Mouse (Mus musculus) kidney, postnatal 4 days (tissue): Measurements from ENCODE around the gene Cdr1.

Experiments
- DNase-seq, 2 experiments: peaks; one replicate each; pipeline ENCODE4 v3.0.0; 2021; ENCODE audit warnings: mixed read lengths in 2 of 2

Gene Cdr1

DNA sequence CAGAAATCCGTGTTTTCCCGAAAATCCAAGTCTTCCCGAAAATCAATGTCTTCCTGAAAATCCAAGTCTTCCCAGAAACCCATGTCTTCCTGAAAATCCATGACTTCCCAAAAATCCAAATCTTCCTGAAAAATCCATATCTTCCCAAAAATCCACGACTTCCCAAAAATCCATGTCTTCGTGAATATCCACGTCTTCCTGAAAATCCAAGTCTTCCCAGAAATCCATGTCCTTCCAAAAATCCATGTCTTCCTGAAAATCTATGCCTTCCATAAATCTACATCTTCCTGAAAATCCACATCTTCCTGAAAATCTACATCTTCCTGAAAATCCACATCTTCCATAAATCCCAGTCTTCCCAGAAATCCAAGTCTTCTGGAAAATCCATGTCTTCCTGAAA lies at the start of gene Cdr1:
Cdr1 (minus strand) TSS at position 101 of the 400 bp plus-strand sequence.
- DNase-seq, result no peak

DNA sequence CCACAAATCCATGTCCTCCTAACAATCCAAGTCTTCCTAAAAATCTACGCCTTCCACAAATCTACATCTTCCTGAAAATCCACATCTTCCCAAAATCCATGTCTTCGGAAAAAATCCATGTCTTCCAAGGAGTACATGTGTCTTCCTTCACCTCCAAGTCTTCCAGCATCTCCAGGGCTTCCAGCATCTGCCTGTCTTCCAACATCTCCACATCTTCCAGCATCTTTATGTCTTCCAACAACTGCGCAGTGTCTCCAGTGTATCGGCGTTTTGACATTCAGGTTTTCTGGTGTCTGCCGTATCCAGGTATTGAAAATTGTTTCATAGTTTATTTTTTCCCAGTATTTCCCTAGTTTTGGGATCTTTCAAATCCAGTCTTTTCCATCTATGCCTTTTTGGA lies 511 bp upstream of the Cdr1 start:
- no peak for DNase-seq

DNA sequence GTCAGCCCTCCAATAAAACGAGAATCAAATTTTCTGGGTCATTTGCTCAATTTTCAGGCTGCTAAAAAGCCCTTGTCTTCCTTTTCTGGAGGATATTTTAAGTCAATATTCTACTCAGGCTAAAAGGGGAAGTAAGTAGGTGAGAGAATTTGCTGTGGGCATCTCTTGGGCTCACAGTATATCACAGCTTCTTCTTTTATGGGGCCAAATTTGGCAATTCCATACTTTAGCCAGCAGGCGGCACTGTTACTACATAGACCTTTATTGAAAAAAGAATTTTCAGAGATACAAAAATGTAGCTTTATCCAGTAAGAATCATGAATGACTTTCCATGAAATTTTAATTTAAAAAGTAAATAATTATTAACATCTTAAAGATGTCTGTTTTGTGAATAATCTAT lies 18.8 kb downstream of the Cdr1 start:
- DNase-seq, result peak; percentile 2 to 6

DNA sequence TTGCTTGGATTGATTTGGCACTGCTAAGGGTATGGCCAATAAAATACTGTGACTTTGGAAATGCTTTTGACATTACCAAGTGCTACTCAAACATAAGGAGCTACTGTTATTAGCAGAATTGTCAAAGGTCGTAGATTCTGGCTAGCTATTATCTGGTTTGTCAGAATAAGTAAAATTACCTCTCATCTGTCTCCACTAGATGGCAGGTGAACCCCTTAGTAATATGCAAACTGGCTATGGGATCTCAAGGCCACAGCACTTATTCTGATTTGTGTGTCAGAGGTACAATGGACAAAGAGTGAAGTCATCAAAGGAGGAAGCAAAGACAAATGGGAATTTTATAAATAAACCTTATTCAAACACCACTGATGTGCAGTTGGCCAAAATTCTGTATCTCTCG lies 24.1 kb downstream of the Cdr1 start:
- DNase-seq, result no peak

DNA sequence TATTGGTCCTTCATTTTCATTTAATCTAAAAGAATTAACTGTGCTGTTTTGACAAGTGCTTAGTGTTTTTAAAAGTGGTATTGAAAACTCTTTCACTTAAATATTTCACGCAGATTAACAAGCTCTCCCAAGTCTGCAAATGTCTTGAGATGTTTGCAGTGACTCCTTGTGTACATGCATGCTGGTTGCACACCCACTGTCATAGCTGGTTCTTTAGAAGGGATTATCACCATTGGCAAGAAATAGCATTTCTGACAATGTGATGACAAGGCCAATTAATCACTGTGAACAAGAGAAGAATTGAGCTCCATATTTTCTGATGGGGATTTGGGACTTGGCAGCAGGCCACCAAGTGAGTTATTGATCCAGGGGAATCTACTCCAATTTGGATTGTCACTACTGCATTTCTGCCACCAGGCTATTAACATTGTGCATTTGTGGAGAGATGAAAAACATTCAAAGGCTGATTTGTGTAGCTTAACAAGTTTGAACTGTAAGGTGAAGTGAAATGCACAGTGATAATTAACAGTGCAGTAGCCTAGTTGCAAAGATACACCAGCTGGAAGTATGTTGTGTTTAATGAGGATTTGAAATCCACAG lies 30.6 kb downstream of the Cdr1 start:
- DNase-seq, result no peak

DNA sequence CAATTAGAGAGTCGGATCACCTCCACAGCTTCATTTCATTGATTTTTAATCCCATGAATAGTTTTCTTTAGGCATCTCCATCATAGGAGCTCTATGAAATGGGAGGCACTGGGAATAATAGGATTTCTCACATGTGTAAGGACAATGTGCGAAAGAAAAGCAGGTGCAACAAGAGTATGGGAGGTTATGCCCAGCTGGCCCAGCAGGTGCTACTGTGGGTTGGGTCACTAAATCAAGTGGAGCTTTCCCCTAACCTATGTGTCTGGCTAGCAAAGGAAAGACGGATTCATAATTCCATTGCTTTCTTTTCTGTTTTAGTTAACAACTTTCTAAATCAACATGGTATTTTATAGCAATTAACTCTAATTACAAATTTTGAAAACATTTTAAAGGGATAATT lies 31.1 kb downstream of the Cdr1 start:
- DNase-seq, result no peak

DNA sequence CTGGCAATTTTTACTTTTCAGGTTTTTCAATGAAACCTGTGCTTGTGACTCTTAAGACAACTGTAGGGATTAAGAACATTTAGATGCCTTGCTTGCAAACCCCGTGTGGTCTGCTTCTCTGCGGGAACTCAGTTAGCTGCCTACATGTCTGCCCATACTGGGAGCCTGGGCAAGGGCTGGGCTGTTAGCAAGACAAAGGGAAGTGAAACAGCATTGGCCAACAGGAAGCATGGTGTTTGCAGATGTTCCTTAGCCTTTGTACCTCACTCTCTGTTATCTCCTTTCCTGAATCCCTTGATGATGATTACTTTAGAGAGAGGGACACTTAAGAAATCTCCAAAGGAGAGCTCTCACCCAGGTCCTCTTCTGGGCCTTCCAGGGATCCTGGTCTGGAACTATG lies 38.8 kb downstream of the Cdr1 start:
- DNase-seq, result no peak

DNA sequence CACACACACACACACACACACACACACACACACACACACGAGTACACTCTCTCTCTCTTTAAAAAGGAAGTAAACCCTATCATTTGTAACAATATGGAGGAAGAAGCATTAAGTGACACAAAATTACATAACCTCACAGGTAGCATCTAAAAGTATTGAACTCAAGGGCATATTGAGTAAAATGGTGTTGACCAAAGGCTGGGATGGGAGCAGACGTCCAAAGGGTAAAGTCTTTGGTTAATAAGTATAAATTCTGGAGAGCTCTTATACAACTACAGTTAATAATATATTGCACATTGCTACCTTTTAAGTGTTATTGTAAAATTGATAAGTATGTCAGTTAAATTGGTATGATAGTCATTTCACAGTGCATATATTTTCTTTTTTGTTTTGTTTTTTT lies 39.9 kb downstream of the Cdr1 start:
- no peak for DNase-seq

DNA sequence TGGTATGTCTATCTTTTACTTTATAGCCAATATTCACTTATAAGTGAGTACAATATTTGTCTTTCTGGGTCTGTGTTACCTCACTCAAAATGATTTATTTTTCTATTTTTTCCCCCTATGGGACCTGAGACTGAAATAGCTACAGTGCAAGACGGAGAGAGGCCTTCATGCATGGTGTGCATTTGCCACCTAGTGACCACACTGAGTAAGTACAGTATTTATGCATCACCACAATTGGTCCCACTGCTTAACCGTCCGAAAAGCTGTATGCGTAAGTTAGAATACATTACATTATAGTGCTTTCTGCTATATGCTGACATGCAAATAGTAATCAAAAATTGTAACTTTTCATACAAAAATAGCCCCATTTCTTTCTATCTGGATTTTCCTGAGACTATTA lies 50.8 kb downstream of the Cdr1 start:
- DNase-seq, result no peak
